Mouse (Mus musculus) limb, embryonic 13.5 days (tissue): ENCODE measurements at regions not wholly inside any gene's neighbourhood (a gene's known extent, or its start where the extent isn't known, plus 50 kb on each side); places are given as distances from the start of the nearest gene placed in this dataset.

Source experiments
- ATAC-seq: fragments of 200-750 bp; cut with Nextera tagmentation; 2 replicates; pipeline ENCODE4 v1.8.0; 2017; ENCODE audit warnings: low read depth, moderate number of reproducible peaks, moderate TSS enrichment; ENCODE audit not compliant: low FRiP score
- H3K27ac ChIP-seq: fragments of 300-500 bp; sonication (generic); 2 replicates; pipeline ENCODE4 v1.5.1; 2015; ENCODE audit warnings: inconsistent platforms, mild to moderate bottlenecking, moderate library complexity
- H3K27me3 ChIP-seq: fragments of 300-500 bp; sonication (generic); 2 replicates; pipeline ENCODE4 v1.6.1; 2015; ENCODE audit warnings: mild to moderate bottlenecking, inconsistent platforms
- H3K36me3 ChIP-seq: fragments of 300-500 bp; sonication (generic); 2 replicates; pipeline ENCODE4 v1.6.1; 2015; ENCODE audit warnings: inconsistent platforms, mild to moderate bottlenecking, moderate library complexity
- H3K4me1 ChIP-seq: fragments of 300-500 bp; sonication (generic); 2 replicates; pipeline ENCODE4 v1.6.1; 2015; ENCODE audit warnings: inconsistent platforms
- H3K4me2 ChIP-seq: fragments of 300-500 bp; sonication (generic); replicated peaks from 2 replicates; pipeline ENCODE4 v1.6.1; 2015; ENCODE audit warnings: inconsistent platforms, mild to moderate bottlenecking, moderate library complexity
- H3K4me3 ChIP-seq: fragments of 300-500 bp; sonication (generic); 2 replicates; pipeline ENCODE4 v1.5.1; 2015; ENCODE audit warnings: moderate library complexity, mild to moderate bottlenecking, inconsistent platforms
- H3K9ac ChIP-seq: fragments of 300-500 bp; sonication (generic); 2 replicates; pipeline ENCODE4 v1.6.1; 2015; ENCODE audit warnings: mild to moderate bottlenecking, inconsistent platforms
- H3K9me3 ChIP-seq: fragments of 300-500 bp; sonication (generic); 2 replicates; pipeline ENCODE4 v1.6.1; 2016; ENCODE audit warnings: inconsistent platforms
- WGBS: fragments of 180-500 bp; shearing (Covaris S2); methylation state at CpG from one replicate; pipeline ENCODE4 v1.1.7; 2015; 5-methylcytosine and 5-hydroxymethylcytosine counted together

- H3K4me1 ChIP-seq, result no peaks in the 10 kb centered on the region; the same call in 1 of the 2 replicates
- no peaks in the 10 kb centered on the region for H3K9me3 ChIP-seq
- no peaks in the 10 kb centered on the region for H3K27me3 ChIP-seq
- no peak overlapping the region for H3K4me2 ChIP-seq
- no peaks in the 10 kb centered on the region for H3K36me3 ChIP-seq
- no peak overlapping the region for H3K27ac ChIP-seq
- H3K4me3 ChIP-seq, result no peak overlapping the region
- ATAC-seq, result no peak
- H3K9ac ChIP-seq, result no peak overlapping the region
Measured at GRCm38 (mm10) chr7:124593462-124593861, 610.8 kb downstream of the Hs3st4 start.

GRCm38 (mm10) chr7:124600767-124601166, 618.1 kb downstream of the Hs3st4 start:
- Histone ChIP-seq H3K36me3 (no peaks in the 10 kb centered on the region), H3K9ac (no peak overlapping the region), H3K27me3 (no peaks in the 10 kb centered on the region), H3K9me3 (no peaks in the 10 kb centered on the region), H3K4me1 (no peaks in the 10 kb centered on the region), H3K27ac (no peak overlapping the region), H3K4me2 (no peak overlapping the region), H3K4me3 (no peak overlapping the region)
- 88% methylated on average over 6 of the region's 6 CpGs for WGBS
- ATAC-seq, result no peak

- Histone ChIP-seq H3K4me3 (no peak overlapping the region), H3K4me1 (no peaks in the 10 kb centered on the region), H3K9ac (no peak overlapping the region), H3K27me3 (no peaks in the 10 kb centered on the region), H3K4me2 (no peak overlapping the region), H3K36me3 (no peaks in the 10 kb centered on the region), H3K27ac (no peak overlapping the region), H3K9me3 (no peaks in the 10 kb centered on the region)
- WGBS, result 67% methylated on average over 2 of the region's 2 CpGs
- no peak for ATAC-seq
Measured at GRCm38 (mm10) chr7:124604581-124604980, 621.9 kb downstream of the Hs3st4 start.

GRCm38 (mm10) chr7:124605978-124606377, 623.3 kb downstream of the Hs3st4 start:
- no peak for ATAC-seq
- Histone ChIP-seq H3K9ac (no peak overlapping the region), H3K9me3 (no peaks in the 10 kb centered on the region), H3K4me3 (no peak overlapping the region), H3K27me3 (no peaks in the 10 kb centered on the region), H3K36me3 (no peaks in the 10 kb centered on the region), H3K4me2 (no peak overlapping the region), H3K4me1 (no peaks in the 10 kb centered on the region), H3K27ac (no peak overlapping the region)
- WGBS, result 56% methylated on average over 1 of the region's 1 CpGs

GRCm38 (mm10) chr7:124607061-124607460, 624.4 kb downstream of the Hs3st4 start:
- no peak overlapping the region for H3K9ac ChIP-seq
- H3K9me3 ChIP-seq, result no peaks in the 10 kb centered on the region
- no peaks in the 10 kb centered on the region for H3K36me3 ChIP-seq
- no peak overlapping the region for H3K4me3 ChIP-seq
- ATAC-seq, result no peak
- no peaks in the 10 kb centered on the region for H3K27me3 ChIP-seq
- H3K4me2 ChIP-seq, result no peak overlapping the region
- no peaks in the 10 kb centered on the region for H3K4me1 ChIP-seq
- no peak overlapping the region for H3K27ac ChIP-seq

- ATAC-seq, result no peak
- no peak overlapping the region for H3K27ac ChIP-seq
- H3K9me3 ChIP-seq, result no peaks in the 10 kb centered on the region
- H3K4me1 ChIP-seq, result no peaks in the 10 kb centered on the region
- no peaks in the 10 kb centered on the region for H3K27me3 ChIP-seq
- H3K4me2 ChIP-seq, result no peak overlapping the region
- H3K36me3 ChIP-seq, result no peaks in the 10 kb centered on the region
- 56% methylated on average over 3 of the region's 3 CpGs for WGBS
- H3K9ac ChIP-seq, result no peak overlapping the region
- H3K4me3 ChIP-seq, result no peak overlapping the region
Measured at GRCm38 (mm10) chr7:124610437-124610836, 627.8 kb downstream of the Hs3st4 start.

GRCm38 (mm10) chr7:124647131-124647530, 664.5 kb downstream of the Hs3st4 start:
- H3K4me2 ChIP-seq, result no peak overlapping the region
- no peaks in the 10 kb centered on the region for H3K27me3 ChIP-seq
- no peak overlapping the region for H3K9ac ChIP-seq
- no peak for ATAC-seq
- H3K27ac ChIP-seq, result no peak overlapping the region
- no peaks in the 10 kb centered on the region for H3K9me3 ChIP-seq
- peaks cover 5% of the 10 kb centered on the region; the same call in 1 of the 2 replicates for H3K4me1 ChIP-seq
- no peak overlapping the region for H3K4me3 ChIP-seq
- 82% methylated on average over 6 of the region's 6 CpGs for WGBS
- H3K36me3 ChIP-seq, result no peaks in the 10 kb centered on the region

- no peaks in the 10 kb centered on the region for H3K9me3 ChIP-seq
- H3K4me2 ChIP-seq, result no peak overlapping the region
- H3K27ac ChIP-seq, result no peak overlapping the region
- no peaks in the 10 kb centered on the region for H3K36me3 ChIP-seq
- H3K27me3 ChIP-seq, result 0 out of 2 replicates have a peak, but pooled peaks cover 3% of the 10 kb centered on the region
- no peak overlapping the region for H3K9ac ChIP-seq
- no peak for ATAC-seq
- WGBS, result 35% methylated on average over 12 of the region's 12 CpGs
- no peak overlapping the region for H3K4me3 ChIP-seq
- 0 out of 2 replicates have a peak, but pooled peaks cover 3% of the 10 kb centered on the region for H3K4me1 ChIP-seq
Measured at GRCm38 (mm10) chr7:124667180-124667968, 684.7 kb downstream of the Hs3st4 start.

GRCm38 (mm10) chr7:124668058-124668457, 685.4 kb downstream of the Hs3st4 start:
- ATAC-seq, result no peak
- Histone ChIP-seq H3K4me3 (no peak overlapping the region), H3K27me3 (0 out of 2 replicates have a peak, but pooled peaks cover 3% of the 10 kb centered on the region), H3K4me1 (0 out of 2 replicates have a peak, but pooled peaks cover 3% of the 10 kb centered on the region), H3K4me2 (no peak overlapping the region), H3K36me3 (no peaks in the 10 kb centered on the region), H3K27ac (no peak overlapping the region), H3K9me3 (no peaks in the 10 kb centered on the region), H3K9ac (no peak overlapping the region)
- 42% methylated on average over 4 of the region's 4 CpGs for WGBS

- no peak for ATAC-seq
- 59% methylated on average over 4 of the region's 4 CpGs for WGBS
- Histone ChIP-seq H3K36me3 (no peaks in the 10 kb centered on the region), H3K4me1 (0 out of 2 replicates have a peak, but pooled peaks cover 3% of the 10 kb centered on the region), H3K9me3 (no peaks in the 10 kb centered on the region), H3K9ac (no peak overlapping the region), H3K27me3 (0 out of 2 replicates have a peak, but pooled peaks cover 3% of the 10 kb centered on the region), H3K4me2 (no peak overlapping the region), H3K27ac (no peak overlapping the region), H3K4me3 (no peak overlapping the region)
Measured at GRCm38 (mm10) chr7:124670477-124670876, 687.8 kb downstream of the Hs3st4 start.

- no peak for ATAC-seq
Measured at GRCm38 (mm10) chr7:124671117-124671516, 688.4 kb downstream of the Hs3st4 start.

GRCm38 (mm10) chr7:124676854-124677515, 694.3 kb downstream of the Hs3st4 start:
- Histone ChIP-seq H3K9me3 (no peaks in the 10 kb centered on the region), H3K27me3 (no peaks in the 10 kb centered on the region), H3K4me1 (no peaks in the 10 kb centered on the region), H3K4me2 (no peak overlapping the region), H3K4me3 (no peak overlapping the region), H3K9ac (no peak overlapping the region), H3K27ac (no peak overlapping the region), H3K36me3 (no peaks in the 10 kb centered on the region)
- WGBS, result 61% methylated on average over 3 of the region's 3 CpGs
- ATAC-seq, result no peak

More at GRCm38 (mm10) chr7:124671117-124671516, 688.4 kb downstream of the Hs3st4 start:
- Histone ChIP-seq H3K4me1 (0 out of 2 replicates have a peak, but pooled peaks cover 3% of the 10 kb centered on the region), H3K9me3 (no peaks in the 10 kb centered on the region), H3K27ac (no peak overlapping the region), H3K4me3 (no peak overlapping the region), H3K36me3 (no peaks in the 10 kb centered on the region), H3K9ac (no peak overlapping the region), H3K4me2 (no peak overlapping the region), H3K27me3 (0 out of 2 replicates have a peak, but pooled peaks cover 3% of the 10 kb centered on the region)
